Mouse (Mus musculus) cerebellum, adult 2 months (tissue): ENCODE results near the gene Nos3.

ENCODE experiments used
- CTCF ChIP-seq: fragments of 200-500 bp; IDR thresholded peaks from 2 replicates; pipeline ENCODE4 v1.5.1; 2011; ENCODE audit warnings: low read depth, mild to moderate bottlenecking, control low read depth, low read length, moderate library complexity, borderline replicate concordance; ENCODE audit not compliant: insufficient read depth
- POLR2A ChIP-seq: fragments of 200-500 bp; IDR thresholded peaks from 2 replicates; pipeline ENCODE4 v1.6.1; 2011; ENCODE audit warnings: low read length, control low read depth, borderline replicate concordance; ENCODE audit not compliant: insufficient read depth

- TF ChIP-seq CTCF (no peak), POLR2A (no peak)
Measured at GRCm38 (mm10) chr5:24379501-24379900, 14.9 kb downstream of the Nos3 start.
